Mouse (Mus musculus) cerebellum, adult 11 months (tissue): ENCODE results near the gene Kmt2d.
A peak's percentile ranks its signal among the peaks of the same experiment; 100 is the strongest.

ENCODE experiments used
- DNase-seq: peaks from one replicate; pipeline ENCODE4 v3.0.0; 2022

The Kmt2d gene

DNA sequence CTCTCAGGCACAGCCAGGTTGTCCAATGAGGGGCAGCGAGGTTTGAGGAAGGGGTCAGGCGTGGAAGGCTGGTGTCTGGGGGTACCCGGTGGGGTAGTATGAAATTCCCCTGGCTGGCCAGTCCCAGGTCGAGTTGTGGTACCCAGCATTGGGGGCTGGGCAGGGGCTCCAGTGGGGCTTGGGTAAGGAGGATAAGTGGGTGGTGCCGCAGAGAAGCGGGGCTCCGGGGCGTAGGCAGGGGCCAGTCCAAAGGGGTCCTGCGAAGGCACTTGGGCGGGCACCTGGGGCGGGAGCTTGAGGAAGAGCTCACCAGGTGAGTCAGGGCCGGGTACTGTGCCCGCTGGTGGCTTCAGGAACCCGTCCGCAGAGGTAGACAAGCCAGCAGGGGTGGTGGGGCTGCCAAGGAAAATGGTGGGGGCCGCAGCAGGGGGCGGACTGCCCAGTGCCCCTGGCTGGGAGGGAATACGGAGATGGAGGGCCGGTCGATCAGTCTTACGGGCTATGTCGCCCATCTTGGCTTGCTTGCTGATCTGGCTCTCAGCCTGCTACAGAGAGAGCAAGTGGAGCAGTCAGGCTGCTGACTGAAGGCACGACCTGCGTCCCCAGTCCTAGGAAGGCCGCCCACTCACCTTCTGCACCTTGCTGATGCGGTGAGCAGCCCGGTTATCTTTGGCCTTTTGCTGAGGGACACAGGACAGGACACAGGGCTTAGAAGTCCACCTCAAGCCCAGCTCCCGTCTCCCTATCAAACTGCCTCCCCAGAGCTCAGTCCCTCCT is 17.7 kb downstream of the Kmt2d start:
- no peak for DNase-seq

DNA sequence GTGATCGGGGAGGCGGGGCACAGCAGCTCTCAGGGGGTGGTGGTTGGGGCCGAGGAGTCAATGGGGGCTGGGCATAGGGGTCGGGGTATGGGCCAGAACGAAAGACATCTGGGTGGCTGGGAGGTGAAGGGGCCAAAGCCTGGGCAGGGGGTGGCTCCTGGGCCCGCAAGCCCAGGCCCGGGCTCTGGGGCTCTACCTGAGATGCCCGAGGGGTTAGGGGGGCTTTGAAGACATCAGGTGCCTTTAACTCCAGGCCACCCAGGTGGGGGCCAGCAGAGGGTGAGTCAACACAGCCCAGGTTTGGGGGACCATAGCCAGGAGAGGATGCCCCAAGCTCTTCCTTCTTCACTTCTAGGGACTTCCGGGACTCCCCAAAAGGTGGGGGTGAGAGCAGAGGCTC is 18.3 kb downstream of the Kmt2d start:
- no peak for DNase-seq

DNA sequence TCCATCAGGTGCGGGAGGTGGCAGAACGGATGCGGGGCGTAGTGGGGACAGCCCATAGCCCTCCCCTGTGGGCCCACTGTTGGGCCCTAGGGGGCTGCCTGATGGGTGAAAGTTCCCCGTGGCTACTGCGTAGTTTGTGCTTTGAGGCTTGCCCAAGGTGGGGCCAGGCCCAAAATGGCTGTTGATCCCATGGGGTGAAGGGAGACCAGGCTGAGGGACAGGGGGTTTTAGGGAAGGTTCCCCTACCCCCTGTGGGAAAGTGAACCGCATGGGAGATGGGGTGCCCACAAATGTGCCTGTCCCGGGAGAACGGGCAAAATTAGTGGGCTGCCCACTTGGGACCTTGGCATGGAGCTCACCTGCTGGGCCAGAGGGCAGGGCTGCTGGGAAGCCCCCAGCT is 18.9 kb downstream of the Kmt2d start:
- DNase-seq = no peak

DNA sequence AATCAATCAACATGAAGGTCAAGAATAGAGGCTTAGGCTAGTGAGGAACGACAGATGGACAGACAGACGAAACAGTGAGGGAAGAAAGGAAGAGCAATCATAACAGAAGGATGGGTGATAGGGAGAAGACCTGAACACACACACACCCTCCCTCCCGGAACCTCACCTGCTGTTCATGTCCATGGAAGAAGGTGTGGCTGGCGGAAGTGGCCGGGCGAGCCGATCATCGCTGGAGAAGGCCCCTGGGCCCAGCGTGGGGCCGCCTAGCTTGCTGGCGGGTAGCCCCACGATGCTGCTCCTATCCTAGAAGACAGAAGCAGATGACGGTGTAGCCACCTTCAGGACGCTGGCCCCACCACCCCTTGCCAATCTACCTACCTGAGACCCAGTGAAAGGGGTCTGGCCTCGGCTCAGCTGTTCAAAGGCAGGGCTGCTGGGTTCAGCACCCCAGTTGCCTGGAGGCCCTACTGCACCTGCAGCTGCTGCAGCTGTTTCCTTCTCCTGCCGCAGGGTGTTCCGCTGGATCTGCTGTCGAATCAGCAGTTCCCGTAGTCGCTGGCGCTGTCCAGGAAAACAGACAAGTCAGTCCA is 19.7 kb downstream of the Kmt2d start:
- DNase-seq = peak; percentile 16

DNA sequence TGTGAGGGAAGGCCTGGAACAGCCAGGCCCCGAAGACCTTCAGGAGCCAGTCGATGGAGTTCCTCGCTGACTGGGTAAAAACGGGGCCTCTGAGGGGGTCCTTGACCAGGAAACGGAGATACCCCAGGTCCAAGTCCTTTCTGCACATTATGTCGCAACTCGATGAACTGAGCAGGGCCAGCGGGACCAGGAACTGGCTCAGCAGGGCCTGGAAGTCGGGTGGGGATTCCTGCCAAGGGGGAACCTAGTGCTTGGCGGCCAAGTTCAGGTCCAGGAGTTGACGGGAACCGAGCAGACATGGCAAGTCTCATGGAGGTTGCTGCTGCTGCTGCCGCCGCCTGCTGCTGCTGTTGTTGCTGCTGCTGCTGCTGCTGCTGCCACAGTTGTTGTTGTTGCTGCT is 20.3 kb downstream of the Kmt2d start:
- DNase-seq = peak; percentile 31

DNA sequence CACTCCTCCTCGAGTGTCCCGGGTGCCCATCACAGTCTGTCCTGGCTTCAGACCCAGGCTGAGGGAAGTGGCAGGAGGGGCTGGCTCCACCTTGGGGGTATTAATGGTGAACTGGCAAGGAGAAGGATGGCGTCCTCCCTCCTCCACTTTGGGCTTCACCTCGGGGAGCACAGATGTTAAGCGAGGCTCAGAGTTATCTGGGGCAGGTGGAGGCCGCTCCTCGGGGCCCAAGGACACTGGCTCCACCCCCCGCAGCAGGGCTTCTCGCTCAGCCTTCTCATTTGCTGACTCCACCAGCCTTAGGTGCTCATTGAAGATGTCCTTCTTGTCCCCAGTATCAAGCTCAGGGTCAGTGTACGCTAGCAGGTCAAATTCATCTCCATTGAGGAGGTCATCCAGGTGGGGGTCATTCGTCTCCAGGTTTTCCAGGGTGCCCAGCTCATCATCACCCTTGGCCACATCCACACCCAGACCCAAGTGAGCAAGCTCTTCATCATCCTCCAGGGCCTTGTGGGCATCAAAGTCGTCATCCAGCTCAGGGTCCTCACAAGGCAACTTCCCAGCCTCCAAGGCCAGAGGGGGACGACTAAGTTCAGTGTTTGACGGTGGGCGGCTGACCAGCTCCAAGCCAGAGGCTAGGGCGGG is 20.9 kb downstream of the Kmt2d start:
- peak; percentile 18 for DNase-seq

DNA sequence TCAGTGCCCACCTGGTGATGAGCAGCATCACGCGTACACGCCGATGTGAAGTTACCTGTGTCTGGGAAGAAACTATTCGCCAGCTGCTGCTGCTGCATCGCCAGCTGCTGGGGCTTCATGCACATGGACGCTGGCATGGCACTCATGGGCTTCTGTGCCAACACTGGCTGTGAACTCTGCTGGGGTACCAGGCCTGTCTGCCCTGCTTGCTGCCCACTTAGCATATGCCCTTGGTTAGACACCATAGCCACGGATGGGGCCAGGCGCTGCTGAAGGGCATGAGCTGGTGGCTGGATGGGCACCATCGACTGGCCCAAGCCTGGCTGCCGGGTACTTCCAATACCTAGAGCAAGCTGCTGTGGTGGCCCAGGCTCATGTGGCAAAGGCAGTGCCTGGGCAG is 21.8 kb downstream of the Kmt2d start:
- peak; percentile 10 for DNase-seq

DNA sequence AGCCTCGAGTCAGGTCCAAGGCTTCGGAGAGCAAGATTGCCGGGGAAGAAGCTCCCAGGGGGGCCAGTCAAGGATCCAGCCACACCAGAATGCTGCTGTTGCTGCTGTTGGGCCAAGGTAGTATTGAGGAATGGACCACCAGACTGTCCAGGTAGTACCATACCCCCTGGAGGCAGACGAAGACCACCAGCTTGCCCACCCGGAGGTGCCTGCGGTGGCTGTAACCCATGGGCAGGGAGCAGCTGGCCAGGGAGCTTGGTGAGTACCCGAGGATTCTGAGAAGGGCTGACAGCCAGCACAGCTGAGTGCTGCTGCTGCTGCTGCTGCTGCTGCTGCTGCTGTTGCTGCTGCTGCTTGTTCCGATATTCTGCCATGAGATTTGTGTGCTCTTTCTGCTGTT is 24.9 kb downstream of the Kmt2d start:
- DNase-seq = no peak

DNA sequence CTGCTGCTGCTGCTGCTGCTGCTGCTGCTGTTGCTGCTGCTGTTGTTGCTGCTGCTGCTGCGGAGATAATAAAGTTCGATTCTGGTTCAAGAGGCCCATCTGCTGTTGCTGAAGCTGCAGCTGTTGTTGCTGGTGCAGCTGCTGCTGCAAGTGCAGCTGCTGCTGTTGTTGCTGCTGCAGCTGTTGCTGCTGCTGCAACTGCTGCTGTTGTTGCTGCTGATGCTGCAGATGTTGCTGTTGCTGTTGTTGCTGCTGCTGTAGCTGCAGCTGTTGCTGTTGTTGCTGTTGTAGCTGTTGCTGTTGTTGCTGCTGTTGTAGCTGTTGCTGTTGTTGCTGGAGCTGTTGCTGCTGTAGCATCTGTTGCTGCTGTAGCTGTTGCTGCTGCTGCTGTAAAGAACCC is 25.9 kb downstream of the Kmt2d start:
- DNase-seq = no peak

DNA sequence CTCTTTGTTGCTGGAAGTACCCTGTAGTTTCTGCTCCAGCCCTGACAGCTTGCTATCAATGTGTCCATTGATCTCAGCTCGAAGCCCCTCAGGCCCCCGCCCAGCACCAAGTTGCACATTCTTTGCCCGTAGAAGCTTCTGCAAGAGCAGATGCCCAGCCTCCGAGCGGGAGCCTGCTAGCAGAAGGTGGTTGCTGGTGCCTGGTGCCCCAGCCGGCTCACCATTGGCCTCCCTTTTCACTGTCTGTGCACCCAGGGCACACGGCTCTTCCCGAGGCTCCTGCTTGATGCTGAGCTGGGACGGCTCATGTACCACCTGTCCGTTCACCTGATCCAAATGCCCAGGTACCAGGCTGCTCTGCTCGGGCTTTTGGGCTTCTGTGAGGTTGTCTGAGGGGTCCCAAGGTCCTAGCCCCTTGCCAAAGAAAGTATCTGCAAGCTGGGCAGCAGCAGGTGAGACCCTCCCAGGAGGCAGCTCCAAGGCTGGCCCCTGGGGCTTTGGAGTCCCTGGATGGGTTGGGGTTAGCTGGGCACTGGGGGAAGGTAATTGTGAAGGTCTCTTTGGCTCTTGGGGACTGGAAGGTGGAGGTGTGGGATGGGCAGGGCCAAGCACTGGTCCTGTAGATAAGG is 27.3 kb downstream of the Kmt2d start:
- no peak for DNase-seq

DNA sequence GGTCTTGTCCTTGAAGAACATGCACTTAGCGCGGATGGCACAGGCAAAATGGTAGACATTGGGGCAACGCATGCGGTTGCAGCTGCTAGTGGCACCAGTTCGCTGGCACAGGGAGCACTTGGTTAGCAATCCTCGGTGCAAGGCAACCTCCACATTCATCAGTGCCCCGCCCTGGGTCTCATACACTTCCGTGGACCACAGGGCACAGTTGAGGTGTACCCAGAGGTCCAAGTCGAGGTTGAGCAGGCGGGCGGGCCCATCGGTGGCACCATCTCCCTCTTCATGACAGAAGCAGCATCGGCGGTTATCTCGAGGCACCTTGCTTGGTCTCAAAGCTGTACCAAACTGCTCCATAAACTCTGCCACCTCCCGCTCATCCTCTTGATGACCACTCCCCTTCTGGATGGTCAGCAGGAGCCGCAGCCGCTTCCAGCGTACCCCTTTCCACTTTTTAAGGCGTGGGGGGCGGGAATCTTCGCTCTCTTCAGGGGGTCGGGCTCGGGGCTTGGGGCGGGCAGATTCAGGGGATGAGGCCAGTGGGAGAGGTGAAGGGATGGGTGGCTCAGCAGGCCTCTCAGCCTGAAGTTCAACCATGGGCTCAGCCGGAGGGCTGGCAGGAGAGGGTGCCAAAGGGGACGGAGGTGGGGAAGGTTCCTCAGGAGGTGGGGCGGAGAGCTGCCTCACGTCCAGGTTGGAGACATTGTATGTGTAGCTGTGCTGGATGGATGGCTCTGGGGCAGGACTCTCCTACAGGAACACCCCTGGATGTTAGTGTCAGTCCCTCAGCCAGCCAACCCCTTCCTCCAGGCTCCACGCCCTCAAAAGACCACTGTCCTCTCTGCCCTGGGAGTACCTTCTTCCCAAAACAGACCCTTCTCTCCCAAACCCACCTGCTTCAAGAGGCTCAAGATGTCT is 31.1 kb downstream of the Kmt2d start:
- DNase-seq = peak; percentile 10

DNA sequence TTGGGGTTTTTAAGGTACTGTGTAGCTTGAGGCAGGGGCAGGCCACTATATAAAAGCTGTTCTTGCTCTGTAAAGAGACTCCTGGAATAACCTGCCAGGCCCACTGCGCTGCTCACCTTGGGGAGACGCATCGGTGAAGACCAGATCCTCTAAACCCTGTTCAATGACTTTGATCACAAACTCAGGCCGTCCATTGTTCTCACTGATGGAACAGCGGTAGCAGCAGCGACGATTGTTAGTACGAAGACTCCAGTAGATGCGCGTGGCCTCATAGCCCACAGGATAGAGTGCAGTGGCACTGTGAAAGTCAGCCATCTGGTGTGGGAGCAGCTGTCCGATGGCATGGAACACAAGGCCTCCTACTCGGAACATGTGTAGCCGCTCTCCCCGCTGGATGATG is 31.8 kb downstream of the Kmt2d start:
- no peak for DNase-seq

DNA sequence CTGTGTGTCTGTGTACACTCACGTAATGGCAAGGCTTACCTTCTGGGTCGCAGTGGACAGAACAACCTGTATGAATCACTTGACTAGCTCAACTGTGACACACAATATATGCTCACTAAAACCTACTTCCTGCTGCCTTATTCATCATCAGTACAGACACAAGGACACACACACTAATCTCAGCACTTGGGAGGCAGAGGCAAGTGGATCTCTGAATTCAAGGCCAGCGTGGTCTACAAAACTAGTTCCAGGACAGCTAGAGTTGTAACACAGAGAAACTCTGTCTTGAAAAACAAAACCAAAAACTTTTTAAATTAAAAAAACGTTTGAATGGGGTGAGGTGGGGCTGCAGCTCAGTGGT is 33.3 kb downstream of the Kmt2d start:
- DNase-seq = no peak

DNA sequence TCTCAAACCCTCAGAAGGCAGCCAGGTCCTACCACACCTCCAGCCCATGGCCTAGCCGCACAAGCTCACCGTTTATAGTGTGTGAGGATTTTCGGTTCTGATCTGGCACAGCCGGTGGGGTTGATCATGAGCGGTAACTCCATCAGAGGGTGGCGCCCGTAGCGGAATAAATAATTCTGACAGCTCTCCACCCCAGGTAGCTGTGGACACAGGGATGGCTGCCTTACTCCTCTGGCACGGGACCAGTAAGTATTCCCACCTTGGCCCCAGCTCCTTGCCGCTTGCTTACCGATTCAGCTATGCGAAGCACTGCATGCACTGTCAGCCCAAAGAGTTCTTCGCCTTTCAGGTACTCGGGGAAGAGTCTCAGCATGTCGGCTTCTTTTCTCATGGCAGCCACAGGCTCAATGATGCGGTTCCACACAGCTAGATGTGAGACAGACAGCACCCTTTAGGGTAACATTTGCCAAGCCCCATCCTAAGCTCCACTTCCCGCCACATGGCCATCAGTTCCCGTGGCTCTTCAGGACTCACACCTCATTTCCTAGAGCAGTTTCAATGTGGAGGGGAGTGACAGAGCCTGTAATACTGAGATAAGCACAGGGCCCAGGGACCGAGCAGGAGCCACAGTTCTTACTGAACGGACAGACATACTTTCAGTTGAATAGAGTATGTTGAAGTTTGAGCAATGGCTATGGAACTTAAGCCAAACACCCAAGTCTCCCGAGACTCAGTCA is 33.8 kb downstream of the Kmt2d start:
- peak; percentile 7 for DNase-seq

DNA sequence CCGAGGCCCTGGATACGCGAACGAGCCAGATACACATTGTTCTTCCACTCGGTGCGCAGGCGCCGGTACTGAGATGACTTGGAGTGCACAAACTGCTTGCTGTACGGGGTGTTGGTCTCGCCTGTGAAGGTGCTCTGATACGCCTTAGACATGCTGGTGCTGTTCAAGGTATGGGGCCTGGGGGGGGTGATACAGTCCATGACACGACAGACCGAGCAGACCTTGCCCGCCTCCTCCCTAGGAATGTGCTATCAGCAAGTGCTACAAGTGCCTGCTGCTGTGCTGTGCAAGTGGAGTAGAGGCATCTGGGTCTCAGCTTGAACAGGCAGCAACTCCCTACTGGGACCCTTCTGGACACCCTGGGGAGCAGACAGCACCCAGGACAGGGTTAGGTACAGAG is 35.7 kb downstream of the Kmt2d start:
- DNase-seq = no peak

DNA sequence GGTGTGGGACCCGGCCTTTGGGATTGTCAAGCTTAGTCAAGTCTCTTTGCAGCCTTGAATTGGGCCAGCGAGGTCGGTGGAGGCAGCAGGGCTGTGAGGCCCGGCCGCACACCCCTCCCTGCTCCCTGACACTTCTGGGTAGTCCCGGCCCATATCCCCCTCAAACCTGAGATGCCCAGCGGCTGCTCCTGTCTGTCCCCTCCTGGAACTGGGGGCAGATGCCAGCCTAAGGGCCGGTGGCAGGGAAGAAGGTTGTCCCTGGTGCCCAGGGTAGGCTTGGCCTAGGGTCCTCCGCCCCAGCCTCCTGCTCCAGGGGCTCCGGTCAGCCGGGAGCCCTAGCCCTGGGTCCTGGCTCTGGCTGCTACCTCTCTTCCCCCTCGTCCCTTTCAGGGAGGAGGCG is 36.9 kb downstream of the Kmt2d start:
- DNase-seq = peak; percentile 8

DNA sequence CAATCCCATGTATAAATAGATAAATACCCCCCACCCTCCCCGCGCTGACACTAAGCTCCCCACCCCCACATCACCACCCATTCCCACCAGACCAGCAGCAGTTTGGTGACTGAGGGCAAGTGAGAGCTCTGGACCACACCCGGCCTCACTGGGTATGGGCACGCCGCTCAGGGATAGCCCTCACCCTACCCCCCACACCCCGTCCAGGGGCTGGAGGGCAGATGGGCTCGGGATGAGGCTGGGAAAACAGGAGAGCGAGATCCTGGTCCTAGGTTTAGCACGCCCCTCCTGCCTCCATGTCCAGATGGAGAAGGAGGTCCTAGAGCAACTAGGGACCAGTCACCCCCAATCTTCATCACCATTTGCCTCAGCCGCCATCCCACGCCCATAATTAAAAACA is 37.7 kb downstream of the Kmt2d start:
- DNase-seq = peak; percentile 19

DNA sequence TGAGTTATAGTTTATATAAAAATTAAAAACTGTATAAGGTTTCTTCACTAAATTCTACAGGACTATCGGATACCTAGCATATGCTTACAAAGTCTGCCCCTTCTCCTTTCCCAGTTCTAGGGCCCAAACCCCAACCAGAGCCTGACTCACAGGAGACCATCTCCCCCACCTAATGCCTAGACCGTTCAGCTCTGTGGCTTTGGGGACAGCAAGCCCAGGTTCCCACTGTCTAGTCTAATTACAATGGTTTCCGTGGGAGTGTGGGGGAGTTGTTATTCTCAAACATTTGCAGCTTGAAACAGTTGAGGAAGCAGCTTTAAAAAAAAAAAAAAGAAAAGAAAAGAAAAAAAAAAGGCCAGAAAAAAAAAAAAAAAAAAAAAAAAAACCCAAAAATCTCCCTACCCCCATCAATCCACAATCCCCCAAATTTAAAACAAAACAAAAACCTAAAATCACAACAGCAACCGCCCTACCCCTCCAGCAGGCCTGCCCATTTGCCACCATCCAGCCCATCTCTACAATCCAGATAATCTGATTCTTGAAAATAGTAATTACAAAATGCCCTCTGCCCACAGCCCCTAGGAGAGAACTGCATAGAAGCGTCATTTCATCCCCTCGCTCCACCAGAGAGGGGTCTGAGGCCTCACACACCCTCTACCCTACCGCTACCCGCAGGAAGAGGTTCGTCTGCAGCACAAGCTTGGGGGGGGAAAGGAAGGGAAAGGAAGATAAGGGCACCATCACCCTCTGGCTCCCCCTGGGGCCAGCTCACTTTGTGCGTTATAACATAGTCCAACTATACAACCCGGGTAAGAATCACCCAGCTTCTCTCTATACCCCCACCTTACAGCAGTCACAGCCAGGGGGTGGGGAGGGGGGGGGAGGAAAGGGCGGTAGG is 38.6 kb downstream of the Kmt2d start:
- DNase-seq = no peak

DNA sequence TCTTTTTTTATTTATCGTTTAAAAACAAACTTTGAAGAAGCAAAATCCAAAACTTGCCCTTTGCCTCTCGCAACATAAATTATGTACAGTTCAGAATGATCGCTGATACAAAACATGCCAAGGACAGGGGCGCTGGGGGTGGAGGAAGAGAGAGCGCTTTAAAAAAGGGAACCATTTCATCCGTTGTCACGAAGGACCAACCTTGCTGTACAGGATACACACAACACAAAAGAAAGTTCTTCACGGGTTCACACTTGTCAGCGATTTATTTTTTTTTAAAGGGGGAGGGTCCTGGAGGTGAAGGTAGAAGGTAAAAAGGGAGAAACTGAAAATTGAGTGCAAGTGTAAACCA is 39.3 kb downstream of the Kmt2d start:
- DNase-seq = no peak

DNA sequence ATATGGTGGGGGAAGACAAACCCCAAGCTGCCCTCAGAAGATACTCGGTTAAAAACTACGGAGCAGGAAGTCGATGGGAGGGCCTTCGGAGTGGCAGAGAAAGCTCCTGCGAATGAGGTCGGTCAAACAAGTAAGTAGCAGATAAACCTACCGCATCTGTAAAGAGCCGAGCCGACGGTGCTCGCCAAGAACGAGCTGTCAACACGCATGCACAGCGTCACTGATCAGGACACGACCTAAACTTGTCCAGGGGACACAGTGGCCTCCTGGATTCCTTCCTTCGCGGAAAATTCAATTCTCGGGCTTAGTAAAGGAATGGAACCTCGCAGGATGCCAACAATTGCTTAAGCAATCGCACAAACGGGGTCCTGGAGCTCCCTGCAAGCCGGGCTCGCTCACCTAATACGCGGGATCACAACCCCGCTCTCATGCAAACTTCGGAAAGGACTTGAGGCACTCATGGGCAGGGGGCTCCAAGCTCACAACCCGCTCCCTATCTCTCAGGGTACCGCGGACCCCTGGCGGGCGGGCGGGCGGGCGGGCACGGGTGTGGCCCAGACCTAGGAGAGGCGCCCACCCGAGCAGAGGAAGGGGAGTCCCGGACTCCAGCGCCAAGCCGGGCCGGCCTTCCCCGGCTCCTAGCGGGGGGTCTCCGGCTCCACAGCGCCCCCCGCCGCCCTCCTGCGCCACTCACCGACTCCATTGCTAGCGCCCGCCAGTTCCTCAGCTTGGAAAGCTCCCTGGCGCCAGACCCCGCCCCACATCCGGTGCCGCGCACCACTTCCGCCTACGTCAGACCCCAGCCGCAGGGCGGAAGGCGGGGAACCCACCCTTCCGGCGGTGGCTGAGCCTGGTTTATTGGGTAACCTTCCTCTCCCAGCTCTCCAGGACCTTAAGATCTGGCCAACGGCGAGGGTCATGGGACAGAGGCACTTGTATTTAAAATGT is 40.0 kb downstream of the Kmt2d start, which contains the start of gene Prkag1:
TSS of gene Prkag1 (minus strand) at position 786 of the 948 bp plus-strand sequence.
- peak; percentile 93 for DNase-seq
